Mouse (Mus musculus) MEL (cell line): ENCODE data around the gene Fut2. TPM values are rescaled to one million over a fixed set of nuclear protein-coding genes. Genes with fewer than 3 reads are reported as not detected.

ENCODE experiments used
- DNase-seq: peaks from one replicate; pipeline ENCODE4 v3.0.0; 2011; ENCODE audit warnings: low read depth, low spot score
- H3K27ac ChIP-seq: 2 replicates; pipeline ENCODE4 v1.5.1; 2012; ENCODE audit warnings: low read depth, mild to moderate bottlenecking, control low read depth, low read length, moderate library complexity; ENCODE audit not compliant: control insufficient read depth
- H3K27me3 ChIP-seq, 2 experiments: fragments of 150-350 bp in 1 of 2; sonication (generic) in 1 of 2; 2 replicates each; pipeline ENCODE4 v1.6.1; 2012; ENCODE audit warnings: low read length in 2 of 2, mild to moderate bottlenecking in 2 of 2, improper control_type of control experiment in 1 of 2, moderate library complexity in 1 of 2; ENCODE audit not compliant: insufficient read depth in 2 of 2, control insufficient read depth in 1 of 2
- H3K36me3 ChIP-seq, 2 experiments: 2 replicates each; pipeline ENCODE4 v1.6.1; 2012 to 2014; ENCODE audit warnings: low read length in 2 of 2, improper control_type of control experiment in 1 of 2, inconsistent platforms in 1 of 2, mild to moderate bottlenecking in 1 of 2; ENCODE audit not compliant: insufficient read depth in 2 of 2, control insufficient read depth in 1 of 2
- H3K4me1 ChIP-seq, 2 experiments: fragments of 150-350 bp in 1 of 2; sonication (generic) in 1 of 2; 2 replicates each; pipeline ENCODE4 v1.6.1; 2012; ENCODE audit warnings: low read length in 2 of 2, improper control_type of control experiment in 1 of 2, mild to moderate bottlenecking in 1 of 2; ENCODE audit not compliant: insufficient read depth in 2 of 2, control insufficient read depth in 1 of 2
- H3K4me3 ChIP-seq, 2 experiments: fragments of 150-350 bp in 1 of 2; sonication (generic) in 1 of 2; 2 replicates each; pipeline ENCODE4 v1.5.1; 2012; ENCODE audit warnings: low read depth in 2 of 2, low read length in 2 of 2, mild to moderate bottlenecking in 2 of 2, moderate library complexity in 2 of 2, control low read depth in 1 of 2, improper control_type of control experiment in 1 of 2; ENCODE audit not compliant: control insufficient read depth in 1 of 2, insufficient read depth in 1 of 2
- H3K79me2 ChIP-seq: 2 replicates; pipeline ENCODE4 v1.6.1; 2012; ENCODE audit warnings: mild to moderate bottlenecking, low read length, moderate library complexity; ENCODE audit not compliant: control insufficient read depth, poor library complexity, insufficient read depth
- H3K9ac ChIP-seq: 2 replicates; pipeline ENCODE4 v1.6.1; 2012; ENCODE audit warnings: low read depth, mild to moderate bottlenecking, control low read depth, low read length, moderate library complexity; ENCODE audit not compliant: control insufficient read depth, poor library complexity, severe bottlenecking
- H3K9me3 ChIP-seq: fragments of 150-350 bp; sonication (generic); replicated peaks from 2 replicates; pipeline ENCODE4 v1.6.1; 2012; ENCODE audit warnings: mild to moderate bottlenecking, low read length, improper control_type of control experiment, moderate library complexity; ENCODE audit not compliant: insufficient read depth
- BHLHE40 ChIP-seq: IDR thresholded peaks from 2 replicates; pipeline ENCODE4 v1.6.1; 2012; ENCODE audit warnings: low read depth, mild to moderate bottlenecking, inconsistent platforms, low read length, improper control_type of control experiment, borderline replicate concordance
- CHD2 ChIP-seq: IDR thresholded peaks from 2 replicates; pipeline ENCODE4 v1.6.1; 2011; ENCODE audit warnings: low read length, improper control_type of control experiment
- EP300 ChIP-seq, 2 experiments: IDR thresholded peaks; 2 replicates each; pipeline ENCODE4 v1.6.1; 2011; ENCODE audit warnings: improper control_type of control experiment in 2 of 2, low read length in 2 of 2, low read depth in 1 of 2, mild to moderate bottlenecking in 1 of 2
- GATA1 ChIP-seq: IDR thresholded peaks from 2 replicates; pipeline ENCODE4 v1.6.1; 2011; ENCODE audit warnings: low read depth, low read length, improper control_type of control experiment
- HCFC1 ChIP-seq: IDR thresholded peaks from 2 replicates; pipeline ENCODE4 v1.6.1; 2012; ENCODE audit warnings: low read depth, mild to moderate bottlenecking, inconsistent platforms, low read length, improper control_type of control experiment, moderate library complexity
- KAT2A ChIP-seq: conservative IDR thresholded peaks from 2 replicates; pipeline ENCODE4 v1.6.1; 2012; ENCODE audit warnings: low read depth, low read length, improper control_type of control experiment, inconsistent platforms
- MAX ChIP-seq: IDR thresholded peaks from 2 replicates; pipeline ENCODE4 v1.6.1; 2011; ENCODE audit warnings: low read length, improper control_type of control experiment
- MAZ ChIP-seq: IDR thresholded peaks from 2 replicates; pipeline ENCODE4 v1.6.1; 2012; ENCODE audit warnings: low read depth, mild to moderate bottlenecking, inconsistent platforms, low read length, improper control_type of control experiment
- MXI1 ChIP-seq: IDR thresholded peaks from 2 replicates; pipeline ENCODE4 v1.6.1; 2011; ENCODE audit warnings: mild to moderate bottlenecking, low read depth, low read length, improper control_type of control experiment
- MYB ChIP-seq: IDR thresholded peaks from 2 replicates; pipeline ENCODE4 v1.6.1; 2011; ENCODE audit warnings: mild to moderate bottlenecking, low read depth, low read length, improper control_type of control experiment
- MYC ChIP-seq: IDR thresholded peaks from 2 replicates; pipeline ENCODE4 v1.6.1; 2011; ENCODE audit warnings: low read depth, mild to moderate bottlenecking, low read length, improper control_type of control experiment, moderate library complexity
- NELFE ChIP-seq: IDR thresholded peaks from 2 replicates; pipeline ENCODE4 v1.6.1; 2011; ENCODE audit warnings: low read depth, low read length, improper control_type of control experiment
- POLR2A ChIP-seq, 2 experiments: IDR thresholded peaks; 2 replicates each; pipeline ENCODE4 v1.6.1; 2011 to 2012; ENCODE audit warnings: low read length in 2 of 2, mild to moderate bottlenecking in 2 of 2, control low read depth in 1 of 2, improper control_type of control experiment in 1 of 2, low read depth in 1 of 2, moderate library complexity in 1 of 2; ENCODE audit not compliant: control insufficient read depth in 1 of 2, insufficient read depth in 1 of 2, poor library complexity in 1 of 2
- POLR2AphosphoS2 ChIP-seq: IDR thresholded peaks from 2 replicates; pipeline ENCODE4 v1.6.1; 2011; ENCODE audit warnings: low read length, improper control_type of control experiment
- POLR2AphosphoS5 ChIP-seq: IDR thresholded peaks from 2 replicates; pipeline ENCODE4 v1.6.1; 2012; ENCODE audit warnings: low read depth, borderline replicate concordance, mild to moderate bottlenecking, inconsistent platforms, low read length, moderate library complexity, mixed read lengths
- RAD21 ChIP-seq: IDR thresholded peaks from 2 replicates; pipeline ENCODE4 v1.6.1; 2011; ENCODE audit warnings: mild to moderate bottlenecking, low read depth, low read length, improper control_type of control experiment
- RCOR1 ChIP-seq: IDR thresholded peaks from 2 replicates; pipeline ENCODE4 v1.6.1; 2012; ENCODE audit warnings: low read depth, mild to moderate bottlenecking, inconsistent platforms, low read length, improper control_type of control experiment
- SIN3A ChIP-seq: IDR thresholded peaks from 2 replicates; pipeline ENCODE4 v1.6.1; 2012; ENCODE audit warnings: low read length, improper control_type of control experiment, inconsistent platforms
- SMC3 ChIP-seq: IDR thresholded peaks from 2 replicates; pipeline ENCODE4 v1.6.1; 2011; ENCODE audit warnings: low read depth, low read length, improper control_type of control experiment
- TBP ChIP-seq: IDR thresholded peaks from 2 replicates; pipeline ENCODE4 v1.8.0; 2011; ENCODE audit warnings: low read depth, low read length, improper control_type of control experiment
- UBTF ChIP-seq: IDR thresholded peaks from 2 replicates; pipeline ENCODE4 v1.6.1; 2012; ENCODE audit warnings: low read depth, mild to moderate bottlenecking, inconsistent platforms, low read length, improper control_type of control experiment, moderate library complexity, borderline replicate concordance; ENCODE audit not compliant: insufficient read depth
- USF1 ChIP-seq: IDR thresholded peaks from 2 replicates; pipeline ENCODE4 v1.6.1; 2014; ENCODE audit warnings: low read depth, mild to moderate bottlenecking, inconsistent platforms, low read length, improper control_type of control experiment, moderate library complexity
- ZKSCAN1 ChIP-seq: IDR thresholded peaks from 2 replicates; pipeline ENCODE4 v1.6.1; 2012; ENCODE audit warnings: low read depth, mild to moderate bottlenecking, inconsistent platforms, low read length, improper control_type of control experiment, moderate library complexity
- ZMIZ1 ChIP-seq: IDR thresholded peaks from 2 replicates; pipeline ENCODE4 v1.6.1; 2012; ENCODE audit warnings: low read depth, mild to moderate bottlenecking, inconsistent platforms, low read length, improper control_type of control experiment, moderate library complexity
- polyA plus RNA-seq, 2 experiments: library from polyadenylated mRNA; stranded (reverse) in 1 of 2; unstranded in 1 of 2; fragments of >175 nt in 1 of 2; fragments of >200 nt in 1 of 2; gene quantifications; 2 replicates each; pipeline versions ENCODE4 v1.2.1 to v1.2.4; 2012; ENCODE audit warnings: low replicate concordance in 2 of 2, low read depth in 1 of 2; ENCODE audit not compliant: insufficient read length in 2 of 2, insufficient read depth in 1 of 2, missing spikeins in 1 of 2
- total RNA-seq: library from RNA; depleted of rRNA; stranded (reverse); fragments of 300-350 nt; gene quantifications from 2 replicates; pipeline ENCODE4 v1.2.3, GENCODE M21; 2012

Fut2 gene
- total and polyA plus RNA-seq, 3 experiments: not detected

DNA sequence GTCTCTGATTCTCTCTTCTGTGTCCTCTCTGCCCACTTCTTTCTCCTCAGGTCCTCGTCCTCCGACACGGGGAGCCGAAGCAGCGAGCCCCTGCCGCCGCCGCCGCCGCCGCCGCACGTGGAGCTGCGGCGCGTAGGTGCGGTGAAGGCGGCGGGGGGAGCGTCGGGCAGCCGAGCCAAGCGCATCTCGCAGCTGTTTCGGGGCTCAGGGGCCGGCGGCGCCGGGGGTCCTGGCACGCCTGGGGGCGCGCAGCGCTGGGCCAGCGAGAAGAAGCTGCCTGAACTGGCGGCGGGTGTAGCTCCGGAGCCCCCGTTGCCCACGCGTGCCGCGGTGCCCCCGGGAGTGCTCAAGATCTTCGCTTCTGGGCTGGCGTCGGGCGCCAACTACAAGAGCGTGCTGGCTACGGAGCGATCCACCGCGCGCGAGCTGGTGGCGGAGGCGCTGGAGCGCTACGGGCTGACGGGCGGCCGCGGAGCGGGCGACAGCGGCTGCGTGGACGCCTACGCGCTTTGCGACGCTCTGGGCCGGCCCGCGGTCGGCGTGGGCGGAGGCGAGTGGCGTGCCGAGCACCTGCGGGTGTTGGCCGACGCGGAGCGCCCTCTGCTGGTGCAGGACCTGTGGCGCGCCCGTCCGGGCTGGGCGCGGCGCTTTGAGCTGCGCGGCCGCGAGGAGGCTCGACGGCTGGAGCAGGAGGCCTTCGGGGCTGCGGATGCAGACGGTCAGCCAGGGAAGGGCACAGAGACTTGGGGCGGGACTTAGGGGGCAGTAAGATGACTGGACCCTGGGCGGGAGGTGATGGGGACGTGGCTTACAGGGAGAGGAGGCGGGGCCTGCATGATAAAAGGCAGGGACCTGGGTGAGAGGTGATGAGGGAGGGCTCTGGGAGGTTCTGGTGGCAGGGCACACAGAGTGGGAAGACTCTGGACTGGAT is 37.6 kb downstream of the Fut2 start (continued):
- TF ChIP-seq NELFE: peak; percentile 57
- TF ChIP-seq CHD2: no peak
- TF ChIP-seq EP300 (IDR thresholded peaks at IDR 0.05; ENCODE audit: low read depth in 1 of 2, low read length in 2 of 2): no peak
- no peak for TF ChIP-seq GATA1
- TF ChIP-seq ZMIZ1: no peak
- peak; percentile 72 for TF ChIP-seq MXI1
- no peak for TF ChIP-seq MYB
- peak; percentile 71 for TF ChIP-seq SIN3A
- TF ChIP-seq RAD21: peak; percentile 58
- no peak for TF ChIP-seq RCOR1
- 0 out of 2 replicates have a peak, but pooled peaks have one; percentile 67 for TF ChIP-seq UBTF
- TF ChIP-seq POLR2A (IDR thresholded peaks at IDR 0.05; ENCODE audit: control insufficient read depth in 1 of 2, insufficient read depth in 1 of 2, low read depth in 1 of 2, low read length in 2 of 2, poor library complexity in 1 of 2): peak; percentile 62 to 65; a peak in 3 of 4 replicates
- 0 out of 2 replicates have a peak, but pooled peaks have one; percentile 39 for TF ChIP-seq MYC
- no peak for TF ChIP-seq USF1

DNA sequence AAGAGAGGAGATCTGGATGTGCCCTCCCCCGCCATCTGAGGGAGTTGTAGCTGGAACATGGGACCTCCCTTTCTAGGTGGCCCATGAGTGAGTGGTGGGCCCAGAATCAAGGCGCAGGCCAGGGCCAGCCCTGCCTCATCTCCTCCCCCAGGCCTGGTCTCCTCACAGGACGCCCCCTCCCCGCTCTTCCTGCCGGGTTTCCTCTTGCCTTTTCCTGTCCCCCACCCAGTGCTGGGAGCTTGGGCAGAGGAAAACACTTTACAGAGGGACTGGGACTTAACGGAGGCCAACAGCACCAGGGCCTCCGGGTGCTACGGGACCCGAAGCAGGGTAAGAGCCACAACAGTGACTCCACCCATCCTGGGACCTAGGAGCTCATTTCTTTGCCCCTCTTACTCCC is 38.9 kb downstream of the Fut2 start, which contains the start of gene Rasip1:
Rasip1 (plus strand) TSS at position 228 of the 400 bp plus-strand sequence.
- TF ChIP-seq TBP (no peak), MAX (no peak), GATA1 (no peak), HCFC1 (no peak), UBTF (no peak), BHLHE40 (no peak), NELFE (no peak), POLR2AphosphoS2 (no peak), SMC3 (no peak), MYC (no peak), MAZ (no peak), KAT2A (no peak), ZKSCAN1 (no peak), RAD21 (no peak), POLR2AphosphoS5 (no peak)
- TF ChIP-seq, all 39 proteins: peak for 0
- Histone ChIP-seq H3K36me3 (no peaks in the 10 kb centered on the region), H3K4me1 (peaks cover 0 to 13% of the 10 kb centered on the region in 2 experiments; a peak in 1 of 4 replicates), H3K9ac (peak within 1 kb of the TSS; percentile 88), H3K27ac (no peak within 1 kb of the TSS), H3K4me3 (peak within 1 kb of the TSS; percentile 59 to 60; a peak in 3 of 4 replicates), H3K27me3 (no peaks in the 10 kb centered on the region; a peak in 1 of 4 replicates), H3K79me2 (peaks cover 2% of the 10 kb centered on the region; the same call in 1 of the 2 replicates), H3K9me3 (no peaks in the 10 kb centered on the region)
- DNase-seq: no peak
